Mouse (Mus musculus) heart, adult 11 months (tissue): ENCODE data around the gene Agbl4.

Source experiments
- DNase-seq: peaks from one replicate; pipeline ENCODE4 v3.0.0; 2022

The Agbl4 gene

GRCm38 (mm10) chr4:111449442-111450199 is 1052.2 kb downstream of the Agbl4 start:
- DNase-seq = no peak

GRCm38 (mm10) chr4:111451283-111451918 is 1053.9 kb downstream of the Agbl4 start:
- peak; percentile 94 for DNase-seq

- no peak for DNase-seq
Measured at GRCm38 (mm10) chr4:111452192-111452591, 1054.7 kb downstream of the Agbl4 start.

GRCm38 (mm10) chr4:111453275-111453674 is 1055.8 kb downstream of the Agbl4 start:
- DNase-seq = no peak

GRCm38 (mm10) chr4:111455621-111456020 is 1058.2 kb downstream of the Agbl4 start:
- no peak for DNase-seq

- DNase-seq = no peak
Measured at GRCm38 (mm10) chr4:111457568-111457967, 1060.1 kb downstream of the Agbl4 start.

GRCm38 (mm10) chr4:111467293-111467773 is 1069.9 kb downstream of the Agbl4 start:
- DNase-seq = peak; percentile 68

- DNase-seq = no peak
Measured at GRCm38 (mm10) chr4:111467796-111468195, 1070.3 kb downstream of the Agbl4 start.

GRCm38 (mm10) chr4:111469847-111470246 is 1072.4 kb downstream of the Agbl4 start:
- DNase-seq = no peak

- DNase-seq = no peak
Measured at GRCm38 (mm10) chr4:111471726-111472125, 1074.3 kb downstream of the Agbl4 start.

- no peak for DNase-seq
Measured at GRCm38 (mm10) chr4:111472511-111472910, 1075.0 kb downstream of the Agbl4 start.

GRCm38 (mm10) chr4:111473014-111473413 is 1075.6 kb downstream of the Agbl4 start:
- no peak for DNase-seq

- no peak for DNase-seq
Measured at GRCm38 (mm10) chr4:111475374-111475971, 1078.0 kb downstream of the Agbl4 start.

- DNase-seq = no peak
Measured at GRCm38 (mm10) chr4:111477507-111477906, 1080.0 kb downstream of the Agbl4 start.

GRCm38 (mm10) chr4:111483499-111483898 is 1086.0 kb downstream of the Agbl4 start:
- no peak for DNase-seq

GRCm38 (mm10) chr4:111485189-111485588 is 1087.7 kb downstream of the Agbl4 start:
- DNase-seq = peak; percentile 97

- no peak for DNase-seq
Measured at GRCm38 (mm10) chr4:111486187-111486586, 1088.7 kb downstream of the Agbl4 start.

GRCm38 (mm10) chr4:111487233-111487843 is 1089.9 kb downstream of the Agbl4 start:
- peak; percentile 29 for DNase-seq

GRCm38 (mm10) chr4:111493750-111494404 is 1096.4 kb downstream of the Agbl4 start:
- no peak for DNase-seq

GRCm38 (mm10) chr4:111495949-111496348 is 1098.5 kb downstream of the Agbl4 start:
- peak; percentile 92 for DNase-seq

- DNase-seq = peak; percentile 59
Measured at GRCm38 (mm10) chr4:111498751-111499150, 1101.3 kb downstream of the Agbl4 start.

GRCm38 (mm10) chr4:111501441-111501840 is 1104.0 kb downstream of the Agbl4 start:
- DNase-seq = peak; percentile 43
